In the genomic region with DNA sequence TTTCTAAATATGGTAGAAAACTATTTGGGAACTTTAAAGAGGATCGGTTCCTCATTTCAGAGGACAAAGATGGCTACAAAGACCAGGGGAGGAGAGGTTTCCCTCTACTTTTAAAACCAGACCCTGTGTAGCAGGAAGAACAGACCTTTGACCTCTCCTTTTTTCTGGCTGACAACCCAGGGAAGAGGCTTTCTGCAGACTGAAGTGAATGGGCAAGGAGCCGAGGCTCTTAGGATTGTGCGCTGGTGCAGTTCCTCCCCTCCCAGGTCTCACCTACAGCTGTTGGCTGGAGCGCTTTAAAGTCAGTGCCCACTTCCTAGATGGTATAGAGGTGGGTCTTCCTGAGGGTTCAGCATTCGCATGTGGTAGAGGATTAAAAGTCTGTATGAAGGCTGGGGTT, we compare ENCODE assay signal across 12 mouse cellular contexts. TPM values are rescaled to one million over a fixed set of nuclear protein-coding genes. Genes with fewer than 3 reads are reported as not detected.
A peak's percentile ranks its signal among the peaks of the same experiment; 100 is the strongest.
DNase-seq lines count a peak whose midpoint lies in the region; ATAC-seq and TF ChIP-seq lines count a peak whose summit lies in the region.
"Had no signal": no experiment of that assay in that cellular context is flagged by ENCODE, and none has a peak within 500 bp of the region (broad histone marks: within the 10 kb centered on the region; RNA-seq: fewer than 3 reads in every experiment).

No protein-coding gene starts in this region.

- no peak overlapping the region for H3K9ac ChIP-seq in forebrain, embryonic 13.5 days
- H3K9ac ChIP-seq in forebrain, embryonic 16.5 days (replicated peaks; ENCODE audit: low read depth, low read length) = no peak overlapping the region
- H3K9ac ChIP-seq in intestine, embryonic 14.5 days (ENCODE audit: low read length) = no peak overlapping the region
- H3K9ac ChIP-seq in intestine, embryonic 16.5 days (ENCODE audit: low read depth, low read length) = no peak overlapping the region
- H3K9ac ChIP-seq in stomach, embryonic 15.5 days = no peak overlapping the region
- H3K9ac ChIP-seq in stomach, postnatal 0 days (ENCODE audit: low read length) = no peak overlapping the region
- no peak overlapping the region for H3K9ac ChIP-seq in lung, postnatal 0 days (replicated peaks; ENCODE audit: low read depth)
- H3K9ac ChIP-seq: liver, embryonic 15.5 days had no signal

- no peak for TF ChIP-seq EP300 in stomach, postnatal 0 days (optimal IDR thresholded peaks at IDR 0.05)
- no peak for TF ChIP-seq EP300 in lung, postnatal 0 days (IDR thresholded peaks at IDR 0.05)

- H3K4me1 ChIP-seq in forebrain, embryonic 13.5 days = peaks cover 34% of the 10 kb centered on the region
- peaks cover 30% of the 10 kb centered on the region for H3K4me1 ChIP-seq in forebrain, embryonic 16.5 days (replicated peaks; ENCODE audit: control insufficient read depth, insufficient read depth, low read length)
- H3K4me1 ChIP-seq in intestine, embryonic 14.5 days (replicated peaks; ENCODE audit: control insufficient read depth, insufficient read depth, low read length) = peaks cover 11% of the 10 kb centered on the region; the same call in 1 of the 2 replicates
- peaks cover 41% of the 10 kb centered on the region for H3K4me1 ChIP-seq in intestine, embryonic 16.5 days (ENCODE audit: control insufficient read depth, insufficient read depth, low read length)
- peaks cover 22% of the 10 kb centered on the region for H3K4me1 ChIP-seq in stomach, embryonic 15.5 days
- peaks cover 5% of the 10 kb centered on the region; the same call in 1 of the 2 replicates for H3K4me1 ChIP-seq in stomach, postnatal 0 days (replicated peaks; ENCODE audit: control insufficient read depth, insufficient read depth)
- peaks cover 8% of the 10 kb centered on the region; the same call in 1 of the 2 replicates for H3K4me1 ChIP-seq in lung, postnatal 0 days (ENCODE audit: insufficient read depth, low read depth, low read length)

- H3K27ac ChIP-seq in forebrain, embryonic 13.5 days = no peak overlapping the region
- H3K27ac ChIP-seq in forebrain, embryonic 16.5 days (ENCODE audit: low read length) = no peak overlapping the region
- H3K27ac ChIP-seq in intestine, embryonic 14.5 days (ENCODE audit: low read depth) = no peak overlapping the region
- H3K27ac ChIP-seq in intestine, embryonic 16.5 days (ENCODE audit: low read length) = no peak overlapping the region
- H3K27ac ChIP-seq in stomach, embryonic 15.5 days = no peak overlapping the region
- H3K27ac ChIP-seq in stomach, postnatal 0 days (replicated peaks) = no peak overlapping the region
- no peak overlapping the region for H3K27ac ChIP-seq in lung, postnatal 0 days (ENCODE audit: low read length)
- H3K27ac ChIP-seq: liver, embryonic 15.5 days; macrophage had no signal

- no peak overlapping the region; the same call in 1 of the 2 replicates for H3K4me3 ChIP-seq in forebrain, embryonic 13.5 days
- no peak overlapping the region for H3K4me3 ChIP-seq in forebrain, embryonic 16.5 days (replicated peaks; ENCODE audit: low read length)
- H3K4me3 ChIP-seq in intestine, embryonic 14.5 days (ENCODE audit: low read depth, low read length) = no peak overlapping the region
- no peak overlapping the region for H3K4me3 ChIP-seq in intestine, embryonic 16.5 days (ENCODE audit: low read length)
- H3K4me3 ChIP-seq in stomach, embryonic 15.5 days (replicated peaks) = 0 out of 2 replicates have a peak overlapping the region, but pooled peaks have one; percentile 29
- H3K4me3 ChIP-seq in stomach, postnatal 0 days (ENCODE audit: low read depth, low read length) = no peak overlapping the region
- no peak overlapping the region for H3K4me3 ChIP-seq in lung, postnatal 0 days (ENCODE audit: low read depth, low read length)

- H3K9me3 ChIP-seq in forebrain, embryonic 13.5 days (replicated peaks) = no peaks in the 10 kb centered on the region
- no peaks in the 10 kb centered on the region for H3K9me3 ChIP-seq in forebrain, embryonic 16.5 days (ENCODE audit: control insufficient read depth, low read length)
- no peaks in the 10 kb centered on the region for H3K9me3 ChIP-seq in intestine, embryonic 14.5 days (ENCODE audit: control insufficient read depth, low read length)
- H3K9me3 ChIP-seq in intestine, embryonic 16.5 days (ENCODE audit: control insufficient read depth, low read length) = no peaks in the 10 kb centered on the region
- H3K9me3 ChIP-seq in stomach, embryonic 15.5 days = no peaks in the 10 kb centered on the region
- no peaks in the 10 kb centered on the region for H3K9me3 ChIP-seq in stomach, postnatal 0 days (ENCODE audit: control insufficient read depth, low read length)
- no peaks in the 10 kb centered on the region for H3K9me3 ChIP-seq in lung, postnatal 0 days (ENCODE audit: low read length)
- H3K9me3 ChIP-seq: liver, embryonic 15.5 days had no signal

- no peaks in the 10 kb centered on the region for H3K36me3 ChIP-seq in forebrain, embryonic 13.5 days (ENCODE audit: poor library complexity, severe bottlenecking)
- no peaks in the 10 kb centered on the region for H3K36me3 ChIP-seq in forebrain, embryonic 16.5 days (ENCODE audit: control insufficient read depth, insufficient read depth)
- no peaks in the 10 kb centered on the region for H3K36me3 ChIP-seq in intestine, embryonic 14.5 days (ENCODE audit: control insufficient read depth, insufficient read depth, low read length)
- H3K36me3 ChIP-seq in intestine, embryonic 16.5 days (ENCODE audit: control insufficient read depth, insufficient read depth, low read length) = peaks cover 18% of the 10 kb centered on the region
- no peaks in the 10 kb centered on the region for H3K36me3 ChIP-seq in stomach, embryonic 15.5 days
- peaks cover 6% of the 10 kb centered on the region for H3K36me3 ChIP-seq in stomach, postnatal 0 days (ENCODE audit: control insufficient read depth, insufficient read depth, low read length)
- H3K36me3 ChIP-seq in lung, postnatal 0 days (ENCODE audit: insufficient read depth, low read length) = no peaks in the 10 kb centered on the region
- H3K36me3 ChIP-seq: liver, embryonic 15.5 days had no signal

- DNase-seq in intestine, embryonic 14.5 days (ENCODE audit: low spot score) = no peak
- DNase-seq in stomach, postnatal 0 days (ENCODE audit: low spot score) = no peak
- DNase-seq in cerebellum, adult 8-10 months = no peak
- no peak for DNase-seq in lung, postnatal 0 days (ENCODE audit: low spot score)
- DNase-seq: adrenal gland, adult 2 months had no signal

- H3K4me2 ChIP-seq in forebrain, embryonic 13.5 days = peak overlapping the region; percentile 61; the same call in 1 of the 2 replicates
- no peak overlapping the region for H3K4me2 ChIP-seq in forebrain, embryonic 16.5 days (ENCODE audit: low read length)
- peak overlapping the region; percentile 61; the same call in 1 of the 2 replicates for H3K4me2 ChIP-seq in intestine, embryonic 14.5 days (ENCODE audit: low read length)
- H3K4me2 ChIP-seq in intestine, embryonic 16.5 days (ENCODE audit: low read depth, low read length) = no peak overlapping the region
- no peak overlapping the region for H3K4me2 ChIP-seq in stomach, embryonic 15.5 days
- no peak overlapping the region for H3K4me2 ChIP-seq in stomach, postnatal 0 days (replicated peaks; ENCODE audit: low read depth)
- H3K4me2 ChIP-seq in lung, postnatal 0 days (replicated peaks; ENCODE audit: low read depth, low read length) = no peak overlapping the region

- H3K27me3 ChIP-seq in forebrain, embryonic 13.5 days = peaks cover 58% of the 10 kb centered on the region
- peaks cover 46% of the 10 kb centered on the region for H3K27me3 ChIP-seq in forebrain, embryonic 16.5 days (replicated peaks; ENCODE audit: control insufficient read depth, insufficient read depth, low read length)
- H3K27me3 ChIP-seq in intestine, embryonic 14.5 days (replicated peaks; ENCODE audit: control insufficient read depth, insufficient read depth, low read length) = peaks cover 59% of the 10 kb centered on the region
- H3K27me3 ChIP-seq in intestine, embryonic 16.5 days (replicated peaks; ENCODE audit: control insufficient read depth, insufficient read depth, low read length) = peaks cover 37% of the 10 kb centered on the region
- H3K27me3 ChIP-seq in stomach, embryonic 15.5 days (replicated peaks) = peaks cover 48% of the 10 kb centered on the region
- H3K27me3 ChIP-seq in stomach, postnatal 0 days (ENCODE audit: control insufficient read depth, insufficient read depth, low read length) = peaks cover 7% of the 10 kb centered on the region
- H3K27me3 ChIP-seq in lung, postnatal 0 days (replicated peaks; ENCODE audit: insufficient read depth, low read length) = peaks cover 33% of the 10 kb centered on the region
- H3K27me3 ChIP-seq: Patski had no signal

- 39% methylated on average over 5 of the region's 5 CpGs for WGBS in forebrain, embryonic 13.5 days
- 53% methylated on average over 5 of the region's 5 CpGs for WGBS in forebrain, embryonic 16.5 days
- 63% methylated on average over 5 of the region's 5 CpGs for whole genome bisulfite sequencing in intestine, embryonic 14.5 days
- WGBS in intestine, embryonic 16.5 days = 67% methylated on average over 5 of the region's 5 CpGs
- WGBS in stomach, embryonic 15.5 days = 62% methylated on average over 5 of the region's 5 CpGs
- 80% methylated on average over 5 of the region's 5 CpGs for WGBS in stomach, postnatal 0 days
- 69% methylated on average over 5 of the region's 5 CpGs for WGBS in lung, postnatal 0 days

- 0 out of 2 replicates have a peak, but pooled peaks have one; percentile 17 for ATAC-seq in forebrain, embryonic 13.5 days
- ATAC-seq in forebrain, embryonic 16.5 days = no peak
- no peak for ATAC-seq in intestine, embryonic 14.5 days (replicated peaks; ENCODE audit: low FRiP score, low TSS enrichment, low read depth)
- ATAC-seq in intestine, embryonic 16.5 days = no peak
- ATAC-seq in stomach, embryonic 15.5 days (ENCODE audit: insufficient read depth, low FRiP score, low read depth) = no peak
- no peak for ATAC-seq in stomach, postnatal 0 days (ENCODE audit: low FRiP score, low TSS enrichment)
- ATAC-seq in lung, postnatal 0 days = no peak
- ATAC-seq: Patski had no signal

- no peak for TF ChIP-seq CTCF in stomach, postnatal 0 days (IDR thresholded peaks at IDR 0.05; ENCODE audit: low read depth)
- no peak for TF ChIP-seq CTCF in lung, postnatal 0 days (IDR thresholded peaks at IDR 0.05)

RNA-seq across cellular contexts. Expression of a gene that starts 5.8 kb away (rescaled TPM):
- polyA plus RNA-seq in forebrain, embryonic 13.5 days (2015; fragmentation: Nextera tagmentation; extraction: Ambion mirVana) = 3.0 and 3.1 TPM in 2 replicates
- polyA plus RNA-seq in forebrain, embryonic 16.5 days (2015; fragmentation: Nextera tagmentation; extraction: Ambion mirVana) = 2.8 and 3.4 TPM in 2 replicates
- polyA plus RNA-seq in intestine, embryonic 14.5 days (2014; fragmentation: Nextera tagmentation; extraction: Ambion mirVana) = 6.1 and 6.9 TPM in 2 replicates
- 12.7 and 15.3 TPM in 2 replicates for polyA plus RNA-seq in intestine, embryonic 16.5 days (2015; fragmentation: Nextera tagmentation; extraction: Ambion mirVana)
- 5.7 and 6.4 TPM in 2 replicates for polyA plus RNA-seq in stomach, embryonic 15.5 days (2015; fragmentation: Nextera tagmentation; extraction: Ambion mirVana)
- 3.9 and 4.5 TPM in 2 replicates for polyA plus RNA-seq in stomach, postnatal 0 days (2015; fragmentation: Nextera tagmentation; extraction: Ambion mirVana)
- 5.0 and 5.5 TPM in 2 replicates for polyA plus RNA-seq in lung, postnatal 0 days (2015; fragmentation: Nextera tagmentation; extraction: Ambion mirVana)

RNA-seq across cellular contexts. Expression of a gene that starts 20.1 kb away (rescaled TPM):
- 9.1 and 14.3 TPM in 2 replicates for polyA plus RNA-seq in forebrain, embryonic 13.5 days (2015; fragmentation: Nextera tagmentation; extraction: Ambion mirVana)
- 8.8 and 11.1 TPM in 2 replicates for polyA plus RNA-seq in forebrain, embryonic 16.5 days (2015; fragmentation: Nextera tagmentation; extraction: Ambion mirVana)
- 0.61 and 0.83 TPM in 2 replicates for polyA plus RNA-seq in intestine, embryonic 14.5 days (2014; fragmentation: Nextera tagmentation; extraction: Ambion mirVana)
- polyA plus RNA-seq in intestine, embryonic 16.5 days (2015; fragmentation: Nextera tagmentation; extraction: Ambion mirVana) = 0.21 TPM in 1 of 2 replicates, not detected in the other
- 0.30 and 0.55 TPM in 2 replicates for polyA plus RNA-seq in stomach, embryonic 15.5 days (2015; fragmentation: Nextera tagmentation; extraction: Ambion mirVana)
- 0.51 and 0.53 TPM in 2 replicates for polyA plus RNA-seq in stomach, postnatal 0 days (2015; fragmentation: Nextera tagmentation; extraction: Ambion mirVana)
- polyA plus RNA-seq in lung, postnatal 0 days (2015; fragmentation: Nextera tagmentation; extraction: Ambion mirVana) = 37.3 and 41.4 TPM in 2 replicates
- polyA plus RNA-seq: liver, embryonic 15.5 days had no signal

RNA-seq across cellular contexts. Expression of a gene that starts 32.1 kb away (rescaled TPM):
- 62.2 and 72.8 TPM in 2 replicates for polyA plus RNA-seq in forebrain, embryonic 13.5 days (2015; fragmentation: Nextera tagmentation; extraction: Ambion mirVana)
- polyA plus RNA-seq in forebrain, embryonic 16.5 days (2015; fragmentation: Nextera tagmentation; extraction: Ambion mirVana) = 68.2 and 71.7 TPM in 2 replicates
- polyA plus RNA-seq in intestine, embryonic 14.5 days (2014; fragmentation: Nextera tagmentation; extraction: Ambion mirVana) = 57.7 and 58.7 TPM in 2 replicates
- 62.5 and 70.3 TPM in 2 replicates for polyA plus RNA-seq in intestine, embryonic 16.5 days (2015; fragmentation: Nextera tagmentation; extraction: Ambion mirVana)
- polyA plus RNA-seq in stomach, embryonic 15.5 days (2015; fragmentation: Nextera tagmentation; extraction: Ambion mirVana) = 48.0 and 55.7 TPM in 2 replicates
- 38.6 and 38.8 TPM in 2 replicates for polyA plus RNA-seq in stomach, postnatal 0 days (2015; fragmentation: Nextera tagmentation; extraction: Ambion mirVana)
- polyA plus RNA-seq in lung, postnatal 0 days (2015; fragmentation: Nextera tagmentation; extraction: Ambion mirVana) = 23.7 and 28.5 TPM in 2 replicates

RNA-seq across cellular contexts. Expression of a gene that starts 32.4 kb away (rescaled TPM):
- 8.9 and 9.7 TPM in 2 replicates for polyA plus RNA-seq in forebrain, embryonic 13.5 days (2015; fragmentation: Nextera tagmentation; extraction: Ambion mirVana)
- polyA plus RNA-seq in forebrain, embryonic 16.5 days (2015; fragmentation: Nextera tagmentation; extraction: Ambion mirVana) = 3.7 and 4.9 TPM in 2 replicates
- polyA plus RNA-seq in intestine, embryonic 14.5 days (2014; fragmentation: Nextera tagmentation; extraction: Ambion mirVana) = 5.9 and 7.4 TPM in 2 replicates
- 4.0 TPM in 2 replicates for polyA plus RNA-seq in intestine, embryonic 16.5 days (2015; fragmentation: Nextera tagmentation; extraction: Ambion mirVana)
- 5.5 and 6.1 TPM in 2 replicates for polyA plus RNA-seq in stomach, embryonic 15.5 days (2015; fragmentation: Nextera tagmentation; extraction: Ambion mirVana)
- 1.4 and 1.5 TPM in 2 replicates for polyA plus RNA-seq in stomach, postnatal 0 days (2015; fragmentation: Nextera tagmentation; extraction: Ambion mirVana)
- polyA plus RNA-seq in lung, postnatal 0 days (2015; fragmentation: Nextera tagmentation; extraction: Ambion mirVana) = 1.1 and 1.3 TPM in 2 replicates

Comparison
In these comparisons a context has a peak if more than half of its experiments do, and no peak if none do; other contexts are left out.
1. H3K4me2 ChIP-seq: peak in forebrain, embryonic 13.5 days (single experiment) and intestine, embryonic 14.5 days (single experiment); none in forebrain, embryonic 16.5 days (single experiment), intestine, embryonic 16.5 days (single experiment), stomach, embryonic 15.5 days (single experiment), stomach, postnatal 0 days (single experiment) and lung, postnatal 0 days (single experiment).